Mouse (Mus musculus): ENCODE results near the gene Tmem189. TPM values are rescaled to one million over a fixed set of nuclear protein-coding genes. Genes with fewer than 3 reads are reported as not detected.

The Tmem189 gene
- polyA plus RNA-seq (2015; fragmentation: Nextera tagmentation; extraction: Ambion mirVana) = 28.6 and 33.7 TPM in 2 replicates

GRCm38 (mm10) chr2:167689501-167690218, at the start of gene Tmem189:
TSS of gene Tmem189 (minus strand) at chr2:167689822.
- ATAC-seq = peak; percentile 14
- Histone ChIP-seq H3K27ac (ENCODE audit: low read length) (peak within 1 kb of the TSS; percentile 95), H3K36me3 (ENCODE audit: control insufficient read depth, insufficient read depth, low read length) (peaks cover 4% of the 10 kb centered on the region; the same call in 1 of the 2 replicates), H3K4me2 (ENCODE audit: low read depth, low read length) (peak within 1 kb of the TSS; percentile 87), H3K4me1 (ENCODE audit: control insufficient read depth, insufficient read depth, low read length) (peaks cover 30% of the 10 kb centered on the region), H3K9ac (ENCODE audit: low read depth, low read length) (peak within 1 kb of the TSS; percentile 92), H3K4me3 (ENCODE audit: low read length) (peak within 1 kb of the TSS; percentile 85), H3K27me3 (replicated peaks; ENCODE audit: control insufficient read depth, insufficient read depth, low read length) (no peaks in the 10 kb centered on the region), H3K9me3 (ENCODE audit: control insufficient read depth, low read length) (no peaks in the 10 kb centered on the region)
- under 1% methylated on average over 87 of the region's 99 CpGs for WGBS

GRCm38 (mm10) chr2:167739030-167739429, 49.4 kb upstream of the Tmem189 start:
- H3K4me2 ChIP-seq (ENCODE audit: low read depth, low read length) = no peak overlapping the region

GRCm38 (mm10) chr2:167734861-167735260, 45.2 kb upstream of the Tmem189 start:
- no peaks in the 10 kb centered on the region for H3K27me3 ChIP-seq (replicated peaks; ENCODE audit: control insufficient read depth, insufficient read depth, low read length)
- 74% methylated on average over 10 of the region's 10 CpGs for WGBS
- H3K36me3 ChIP-seq (ENCODE audit: control insufficient read depth, insufficient read depth, low read length) = no peaks in the 10 kb centered on the region
- ATAC-seq = no peak
- no peak overlapping the region for H3K9ac ChIP-seq (ENCODE audit: low read depth, low read length)
- no peak overlapping the region for H3K27ac ChIP-seq (ENCODE audit: low read length)
- H3K4me3 ChIP-seq (ENCODE audit: low read length) = no peak overlapping the region
- peaks cover 15% of the 10 kb centered on the region for H3K4me1 ChIP-seq (ENCODE audit: control insufficient read depth, insufficient read depth, low read length)
- no peak overlapping the region for H3K4me2 ChIP-seq (ENCODE audit: low read depth, low read length)
- no peaks in the 10 kb centered on the region for H3K9me3 ChIP-seq (ENCODE audit: control insufficient read depth, low read length)

More at GRCm38 (mm10) chr2:167739030-167739429, 49.4 kb upstream of the Tmem189 start:
- peaks cover 16% of the 10 kb centered on the region; the same call in 1 of the 2 replicates for H3K4me1 ChIP-seq (ENCODE audit: control insufficient read depth, insufficient read depth, low read length)
- H3K36me3 ChIP-seq (ENCODE audit: control insufficient read depth, insufficient read depth, low read length) = no peaks in the 10 kb centered on the region
- H3K9me3 ChIP-seq (ENCODE audit: control insufficient read depth, low read length) = no peaks in the 10 kb centered on the region
- no peaks in the 10 kb centered on the region for H3K27me3 ChIP-seq (replicated peaks; ENCODE audit: control insufficient read depth, insufficient read depth, low read length)
- 33% methylated on average over 6 of the region's 6 CpGs for WGBS
- H3K27ac ChIP-seq (ENCODE audit: low read length) = peak overlapping the region; percentile 15
- no peak overlapping the region for H3K9ac ChIP-seq (ENCODE audit: low read depth, low read length)
- ATAC-seq = no peak
- no peak overlapping the region for H3K4me3 ChIP-seq (ENCODE audit: low read length)

GRCm38 (mm10) chr2:167731149-167731548, 41.5 kb upstream of the Tmem189 start:
- Histone ChIP-seq H3K27ac (ENCODE audit: low read length) (no peak overlapping the region), H3K9me3 (ENCODE audit: control insufficient read depth, low read length) (no peaks in the 10 kb centered on the region), H3K36me3 (ENCODE audit: control insufficient read depth, insufficient read depth, low read length) (no peaks in the 10 kb centered on the region), H3K4me2 (ENCODE audit: low read depth, low read length) (no peak overlapping the region), H3K9ac (ENCODE audit: low read depth, low read length) (no peak overlapping the region), H3K27me3 (replicated peaks; ENCODE audit: control insufficient read depth, insufficient read depth, low read length) (no peaks in the 10 kb centered on the region), H3K4me3 (ENCODE audit: low read length) (no peak overlapping the region), H3K4me1 (ENCODE audit: control insufficient read depth, insufficient read depth, low read length) (peaks cover 21% of the 10 kb centered on the region)
- ATAC-seq = peak; percentile 30; the same call in 1 of the 2 replicates
- whole genome bisulfite sequencing = 49% methylated on average over 13 of the region's 13 CpGs

GRCm38 (mm10) chr2:167730036-167730435, 40.4 kb upstream of the Tmem189 start:
- 70% methylated on average over 7 of the region's 7 CpGs for WGBS
- no peaks in the 10 kb centered on the region for H3K36me3 ChIP-seq (ENCODE audit: control insufficient read depth, insufficient read depth, low read length)
- peaks cover 16% of the 10 kb centered on the region for H3K4me1 ChIP-seq (ENCODE audit: control insufficient read depth, insufficient read depth, low read length)
- H3K27me3 ChIP-seq (replicated peaks; ENCODE audit: control insufficient read depth, insufficient read depth, low read length) = no peaks in the 10 kb centered on the region
- no peak overlapping the region; the same call in 1 of the 2 replicates for H3K9ac ChIP-seq (ENCODE audit: low read depth, low read length)
- no peaks in the 10 kb centered on the region for H3K9me3 ChIP-seq (ENCODE audit: control insufficient read depth, low read length)
- H3K27ac ChIP-seq (ENCODE audit: low read length) = no peak overlapping the region
- ATAC-seq = peak; percentile 27; the same call in 1 of the 2 replicates
- no peak overlapping the region for H3K4me3 ChIP-seq (ENCODE audit: low read length)
- H3K4me2 ChIP-seq (ENCODE audit: low read depth, low read length) = no peak overlapping the region

- Histone ChIP-seq H3K27ac (ENCODE audit: low read length) (no peak overlapping the region), H3K36me3 (ENCODE audit: control insufficient read depth, insufficient read depth, low read length) (no peaks in the 10 kb centered on the region), H3K4me1 (ENCODE audit: control insufficient read depth, insufficient read depth, low read length) (peaks cover 23% of the 10 kb centered on the region), H3K9ac (ENCODE audit: low read depth, low read length) (peak overlapping the region; percentile 35), H3K4me2 (ENCODE audit: low read depth, low read length) (no peak overlapping the region), H3K27me3 (replicated peaks; ENCODE audit: control insufficient read depth, insufficient read depth, low read length) (no peaks in the 10 kb centered on the region), H3K9me3 (ENCODE audit: control insufficient read depth, low read length) (no peaks in the 10 kb centered on the region), H3K4me3 (ENCODE audit: low read length) (no peak overlapping the region)
- WGBS = 48% methylated on average over 13 of the region's 13 CpGs
- ATAC-seq = peak; percentile 53
Observed at GRCm38 (mm10) chr2:167727161-167727560, 37.5 kb upstream of the Tmem189 start.

- no peak overlapping the region for H3K27ac ChIP-seq (ENCODE audit: low read length)
- 84% methylated on average over 10 of the region's 10 CpGs for WGBS
- no peaks in the 10 kb centered on the region for H3K36me3 ChIP-seq (ENCODE audit: control insufficient read depth, insufficient read depth, low read length)
- no peak overlapping the region for H3K9ac ChIP-seq (ENCODE audit: low read depth, low read length)
- H3K9me3 ChIP-seq (ENCODE audit: control insufficient read depth, low read length) = no peaks in the 10 kb centered on the region
- no peak overlapping the region for H3K4me3 ChIP-seq (ENCODE audit: low read length)
- H3K27me3 ChIP-seq (replicated peaks; ENCODE audit: control insufficient read depth, insufficient read depth, low read length) = no peaks in the 10 kb centered on the region
- ATAC-seq = no peak
- no peak overlapping the region for H3K4me2 ChIP-seq (ENCODE audit: low read depth, low read length)
- H3K4me1 ChIP-seq (ENCODE audit: control insufficient read depth, insufficient read depth, low read length) = peaks cover 29% of the 10 kb centered on the region
Observed at GRCm38 (mm10) chr2:167725879-167726278, 36.3 kb upstream of the Tmem189 start.

GRCm38 (mm10) chr2:167723589-167724206, 34.1 kb upstream of the Tmem189 start:
- Histone ChIP-seq H3K4me3 (ENCODE audit: low read length) (no peak overlapping the region), H3K4me1 (ENCODE audit: control insufficient read depth, insufficient read depth, low read length) (peaks cover 24% of the 10 kb centered on the region), H3K27ac (ENCODE audit: low read length) (no peak overlapping the region), H3K9me3 (ENCODE audit: control insufficient read depth, low read length) (no peaks in the 10 kb centered on the region), H3K4me2 (ENCODE audit: low read depth, low read length) (no peak overlapping the region), H3K27me3 (replicated peaks; ENCODE audit: control insufficient read depth, insufficient read depth, low read length) (no peaks in the 10 kb centered on the region), H3K36me3 (ENCODE audit: control insufficient read depth, insufficient read depth, low read length) (no peaks in the 10 kb centered on the region), H3K9ac (ENCODE audit: low read depth, low read length) (no peak overlapping the region)
- WGBS = 81% methylated on average over 11 of the region's 11 CpGs
- no peak for ATAC-seq

- no peaks in the 10 kb centered on the region for H3K36me3 ChIP-seq (ENCODE audit: control insufficient read depth, insufficient read depth, low read length)
- H3K4me1 ChIP-seq (ENCODE audit: control insufficient read depth, insufficient read depth, low read length) = peaks cover 24% of the 10 kb centered on the region
- no peak for ATAC-seq
- H3K9me3 ChIP-seq (ENCODE audit: control insufficient read depth, low read length) = no peaks in the 10 kb centered on the region
- WGBS = 66% methylated on average over 6 of the region's 6 CpGs
- no peak overlapping the region for H3K4me2 ChIP-seq (ENCODE audit: low read depth, low read length)
- H3K27me3 ChIP-seq (replicated peaks; ENCODE audit: control insufficient read depth, insufficient read depth, low read length) = no peaks in the 10 kb centered on the region
- no peak overlapping the region for H3K27ac ChIP-seq (ENCODE audit: low read length)
- no peak overlapping the region for H3K4me3 ChIP-seq (ENCODE audit: low read length)
- no peak overlapping the region for H3K9ac ChIP-seq (ENCODE audit: low read depth, low read length)
Observed at GRCm38 (mm10) chr2:167722538-167722937, 32.9 kb upstream of the Tmem189 start.

Data from intestine, embryonic 16.5 days (tissue).